ENCODE assay signal across 22 mouse cellular contexts in the genomic region with DNA sequence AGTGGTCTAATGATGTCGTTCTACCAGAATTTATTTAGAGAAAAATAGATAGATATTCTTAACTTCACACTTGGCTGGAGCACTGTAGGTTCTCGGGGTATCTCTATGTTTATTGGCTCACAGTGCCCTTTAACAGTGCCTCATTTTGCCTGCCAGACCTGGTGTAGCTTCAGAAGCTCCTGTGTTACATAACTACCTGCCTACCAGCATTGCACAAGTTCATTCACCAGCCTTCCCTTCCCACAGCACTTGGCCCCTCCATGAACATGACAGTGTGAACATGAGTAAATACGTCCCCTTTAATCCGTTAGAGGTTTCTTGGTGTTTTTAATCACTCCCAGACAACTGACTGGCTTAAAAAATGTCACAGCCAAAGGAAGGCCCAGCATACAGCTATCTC.
"Had no signal": no experiment of that assay in that cellular context is flagged by ENCODE, and none has a peak within 500 bp of the region (broad histone marks: within the 10 kb centered on the region; RNA-seq: fewer than 3 reads in every experiment).

No protein-coding gene starts in this region.

- H3K9ac ChIP-seq: limb, embryonic 13.5 days; liver, embryonic 12.5 days; liver, embryonic 15.5 days; lung, embryonic 15.5 days; midbrain, embryonic 15.5 days; neural tube, embryonic 12.5 days; neural tube, embryonic 15.5 days; stomach, embryonic 15.5 days had no signal

- DNase-seq: kidney, adult 2 months; kidney, postnatal 36 days; liver; lung, adult 18-20 months; lung, postnatal 10 days; lung, postnatal 36 days; right cerebral cortex, adult 18-20 months; right cerebral cortex, postnatal 14 days; right cerebral cortex, postnatal 4 days; thymus, postnatal 25 days had no signal

- H3K4me2 ChIP-seq: limb, embryonic 13.5 days; liver, embryonic 12.5 days; liver, embryonic 15.5 days; lung, embryonic 15.5 days; midbrain, embryonic 11.5 days; midbrain, embryonic 15.5 days; neural tube, embryonic 12.5 days; neural tube, embryonic 15.5 days; stomach, embryonic 15.5 days had no signal

- H3K9me3 ChIP-seq: limb, embryonic 10.5 days; limb, embryonic 13.5 days; liver, embryonic 12.5 days; liver, embryonic 15.5 days; lung, embryonic 15.5 days; megakaryocyte, embryonic 14.5 days; midbrain, embryonic 15.5 days; neural tube, embryonic 12.5 days; neural tube, embryonic 15.5 days; stomach, embryonic 15.5 days had no signal

- H3K27ac ChIP-seq: kidney, postnatal 0 days; limb, embryonic 10.5 days; limb, embryonic 13.5 days; liver, embryonic 12.5 days; liver, embryonic 15.5 days; lung, embryonic 15.5 days; midbrain, embryonic 15.5 days; neural tube, embryonic 12.5 days; neural tube, embryonic 15.5 days; stomach, embryonic 15.5 days had no signal

- ATAC-seq: liver, embryonic 12.5 days had no signal

- H3K4me1 ChIP-seq: limb, embryonic 10.5 days; limb, embryonic 13.5 days; liver, embryonic 12.5 days; midbrain, embryonic 15.5 days; neural tube, embryonic 12.5 days; stomach, embryonic 15.5 days had no signal

- H3K36me3 ChIP-seq: limb, embryonic 10.5 days; limb, embryonic 13.5 days; liver, embryonic 12.5 days; liver, embryonic 15.5 days; lung, embryonic 15.5 days; midbrain, embryonic 15.5 days; neural tube, embryonic 12.5 days; neural tube, embryonic 15.5 days; stomach, embryonic 15.5 days had no signal

- H3K4me3 ChIP-seq: limb, embryonic 10.5 days; limb, embryonic 13.5 days; liver, embryonic 12.5 days; liver, embryonic 15.5 days; lung, embryonic 15.5 days; megakaryocyte, embryonic 14.5 days; midbrain, embryonic 15.5 days; neural tube, embryonic 12.5 days; neural tube, embryonic 15.5 days; stomach, embryonic 15.5 days had no signal

- H3K27me3 ChIP-seq: limb, embryonic 13.5 days; liver, embryonic 12.5 days; liver, embryonic 15.5 days; lung, embryonic 15.5 days; megakaryocyte, embryonic 14.5 days; midbrain, embryonic 15.5 days; neural tube, embryonic 12.5 days; neural tube, embryonic 15.5 days; stomach, embryonic 15.5 days had no signal
